Mouse (Mus musculus): ENCODE measurements around the gene Prkd1. TPM values are rescaled to one million over a fixed set of nuclear protein-coding genes. Genes with fewer than 3 reads are reported as not detected.

Gene Prkd1
- polyA plus RNA-seq, 1 experiment from 2014 or later: 2.9 TPM

DNA sequence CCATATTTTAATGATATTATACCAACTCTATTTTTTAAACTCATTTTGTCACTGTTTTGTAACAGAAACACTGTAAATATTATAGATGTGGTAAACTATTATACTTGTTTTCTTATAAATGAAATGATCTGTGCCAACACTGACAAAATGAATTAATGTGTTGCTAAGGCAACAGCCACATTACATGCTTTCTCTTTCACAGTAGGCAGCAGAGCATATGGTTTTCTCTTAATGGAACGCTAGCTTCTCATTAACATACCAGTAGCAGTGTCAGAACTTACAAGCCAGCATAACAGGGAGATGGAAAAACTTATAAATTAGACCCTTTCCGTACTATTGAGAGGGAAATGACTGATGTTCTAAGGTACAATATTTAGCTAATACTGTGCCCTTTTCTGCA lies 353.3 kb downstream of the Prkd1 start:
- Histone ChIP-seq H3K4me2 (no peak overlapping the region), H3K4me3 (no peak overlapping the region), H3K4me1 (replicated peaks) (no peaks in the 10 kb centered on the region), H3K36me3 (no peaks in the 10 kb centered on the region), H3K9ac (no peak overlapping the region), H3K27me3 (no peaks in the 10 kb centered on the region; the same call in 1 of the 2 replicates), H3K9me3 (no peaks in the 10 kb centered on the region), H3K27ac (replicated peaks) (no peak overlapping the region)
- ATAC-seq (ENCODE audit: low FRiP score, low read depth): 0 out of 2 replicates have a peak, but pooled peaks have one; percentile 61
- WGBS: 8% methylated on average over 2 of the region's 2 CpGs

DNA sequence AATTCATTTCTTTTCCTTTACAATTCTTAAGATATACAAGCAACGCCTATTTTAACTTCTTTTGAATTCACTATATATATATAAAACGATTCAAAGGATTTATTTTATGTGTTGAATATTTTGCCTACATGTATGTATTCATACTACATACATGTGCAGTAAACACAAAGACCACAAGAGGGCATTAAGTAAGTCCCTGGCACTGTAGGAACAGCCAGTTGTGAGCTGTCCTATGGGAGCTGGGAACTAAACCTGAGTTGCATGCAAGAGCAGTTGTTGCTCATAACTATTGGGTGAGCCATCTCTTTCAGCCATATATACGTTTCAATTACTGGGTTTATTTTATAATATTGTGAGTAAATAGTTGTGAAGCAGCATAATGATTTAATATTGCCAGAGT lies 356.1 kb downstream of the Prkd1 start:
- Histone ChIP-seq H3K9me3 (no peaks in the 10 kb centered on the region), H3K4me2 (no peak overlapping the region), H3K4me3 (no peak overlapping the region), H3K27ac (replicated peaks) (no peak overlapping the region), H3K4me1 (replicated peaks) (no peaks in the 10 kb centered on the region), H3K27me3 (no peaks in the 10 kb centered on the region), H3K9ac (no peak overlapping the region), H3K36me3 (no peaks in the 10 kb centered on the region)
- no peak for ATAC-seq (ENCODE audit: low FRiP score, low read depth)
- WGBS: 74% methylated on average over 3 of the region's 3 CpGs
